Comparison of ENCODE assay signal across 9 mouse cellular contexts in the genomic region with DNA sequence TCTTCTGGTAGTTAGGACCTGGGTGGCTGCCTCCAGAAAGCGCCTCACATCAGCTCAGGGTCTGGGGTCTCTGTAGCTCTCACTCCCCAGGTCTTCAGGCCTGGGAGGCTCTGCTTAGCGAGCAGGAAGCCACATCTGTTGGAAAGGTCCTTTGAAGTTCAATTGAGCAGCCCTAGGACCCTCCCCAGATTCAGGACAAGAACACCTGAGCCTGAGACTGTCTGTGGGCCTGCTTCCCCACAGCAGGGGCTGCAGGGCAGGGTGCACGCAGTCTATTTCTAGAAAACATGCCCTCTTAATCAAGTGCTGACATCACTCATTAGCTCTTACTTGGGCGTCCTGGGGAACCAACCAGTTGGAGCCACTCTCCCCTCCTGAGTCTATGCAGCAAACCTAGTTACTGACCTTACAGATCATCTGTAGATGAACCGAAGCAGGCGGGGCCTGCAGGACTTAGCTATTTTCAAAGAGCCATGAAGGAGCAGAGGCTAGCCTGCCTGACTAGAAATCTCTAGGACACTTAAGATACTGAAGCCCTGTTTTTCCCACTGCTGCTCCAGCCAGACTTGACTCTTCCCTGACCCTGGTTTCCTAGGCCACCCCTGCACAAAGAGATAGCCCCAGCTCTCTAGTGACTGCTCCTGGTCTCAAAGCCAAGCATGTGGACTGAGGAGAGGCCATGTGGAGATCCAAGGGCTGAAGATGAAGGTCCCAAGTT. TPM values are rescaled to one million over a fixed set of nuclear protein-coding genes. Genes with fewer than 3 reads are reported as not detected.
DNase-seq lines count a peak whose midpoint lies in the region; ATAC-seq lines count a peak whose summit lies in the region.
"Had no signal": no experiment of that assay in that cellular context is flagged by ENCODE, and none has a peak within 500 bp of the region (broad histone marks: within the 10 kb centered on the region; RNA-seq: fewer than 3 reads in every experiment).

No protein-coding gene starts in this region.

- H3K4me1 ChIP-seq in heart, embryonic 16.5 days (ENCODE audit: control insufficient read depth, insufficient read depth, low read length), result peaks cover 27% of the 10 kb centered on the region
- peaks cover 30% of the 10 kb centered on the region for H3K4me1 ChIP-seq in intestine, embryonic 14.5 days (replicated peaks; ENCODE audit: control insufficient read depth, insufficient read depth, low read length)
- peaks cover 49% of the 10 kb centered on the region for H3K4me1 ChIP-seq in kidney, embryonic 14.5 days (ENCODE audit: control insufficient read depth, insufficient read depth, low read length)
- peaks cover 92% of the 10 kb centered on the region for H3K4me1 ChIP-seq in liver, embryonic 15.5 days (replicated peaks)

- no peak for DNase-seq in heart, postnatal 25 days (ENCODE audit: low spot score)
- no peak for DNase-seq in intestine, embryonic 14.5 days (ENCODE audit: low spot score)
- no peak for DNase-seq in frontal cortex, postnatal 14 days (ENCODE audit: low spot score in 2 of 2)
- DNase-seq in adrenal gland, postnatal 10 days, result no peak
- no peak for DNase-seq in c-Kit-positive CD71-positive TER-119-positive erythroid progenitor cells, embryonic 14.5 days (ENCODE audit: low spot score)
- DNase-seq: layer of hippocampus, adult 9-11 months had no signal

- H3K27me3 ChIP-seq in heart, embryonic 16.5 days (ENCODE audit: control insufficient read depth, insufficient read depth, low read length), result no peaks in the 10 kb centered on the region
- no peaks in the 10 kb centered on the region for H3K27me3 ChIP-seq in intestine, embryonic 14.5 days (replicated peaks; ENCODE audit: control insufficient read depth, insufficient read depth, low read length)
- H3K27me3 ChIP-seq in kidney, embryonic 14.5 days (ENCODE audit: control insufficient read depth, insufficient read depth, low read length), result no peaks in the 10 kb centered on the region
- no peaks in the 10 kb centered on the region for H3K27me3 ChIP-seq in liver, embryonic 15.5 days

- ATAC-seq in heart, embryonic 16.5 days (replicated peaks; ENCODE audit: extremely low read depth, insufficient read depth, low FRiP score), result no peak
- no peak for ATAC-seq in intestine, embryonic 14.5 days (replicated peaks; ENCODE audit: low FRiP score, low TSS enrichment, low read depth)
- no peak for ATAC-seq in kidney, embryonic 14.5 days (ENCODE audit: low FRiP score, low TSS enrichment)
- ATAC-seq in liver, embryonic 15.5 days (ENCODE audit: insufficient read depth), result no peak

- 0 out of 2 replicates have a peak overlapping the region, but pooled peaks have one; percentile 13 for H3K9ac ChIP-seq in heart, embryonic 16.5 days (ENCODE audit: low read length)
- peak overlapping the region; percentile 31; the same call in 1 of the 2 replicates for H3K9ac ChIP-seq in intestine, embryonic 14.5 days (ENCODE audit: low read length)
- no peak overlapping the region; the same call in 1 of the 2 replicates for H3K9ac ChIP-seq in kidney, embryonic 14.5 days (ENCODE audit: low read depth, low read length)
- H3K9ac ChIP-seq in liver, embryonic 15.5 days, result no peak overlapping the region

- peak overlapping the region; percentile 30 for H3K27ac ChIP-seq in heart, embryonic 16.5 days (ENCODE audit: low read length)
- peak overlapping the region; percentile 93 for H3K27ac ChIP-seq in intestine, embryonic 14.5 days (ENCODE audit: low read depth)
- peak overlapping the region; percentile 93 for H3K27ac ChIP-seq in kidney, embryonic 14.5 days (ENCODE audit: low read depth, low read length)
- peak overlapping the region; percentile 75 for H3K27ac ChIP-seq in liver, embryonic 15.5 days (replicated peaks)

- H3K4me3 ChIP-seq in heart, embryonic 16.5 days (ENCODE audit: low read length), result no peak overlapping the region
- H3K4me3 ChIP-seq in intestine, embryonic 14.5 days (ENCODE audit: low read depth, low read length), result no peak overlapping the region
- H3K4me3 ChIP-seq in kidney, embryonic 14.5 days (ENCODE audit: low read length), result no peak overlapping the region
- no peak overlapping the region for H3K4me3 ChIP-seq in liver, embryonic 15.5 days (replicated peaks)

- 52% methylated on average over 6 of the region's 6 CpGs for WGBS in heart, embryonic 16.5 days
- 53% methylated on average over 6 of the region's 6 CpGs for WGBS in intestine, embryonic 14.5 days
- WGBS in kidney, embryonic 14.5 days, result 62% methylated on average over 6 of the region's 6 CpGs
- 65% methylated on average over 6 of the region's 6 CpGs for WGBS in liver, embryonic 15.5 days (ENCODE audit: insufficient replicate concordance)

- H3K36me3 ChIP-seq in heart, embryonic 16.5 days (ENCODE audit: control insufficient read depth, insufficient read depth), result no peaks in the 10 kb centered on the region
- H3K36me3 ChIP-seq in intestine, embryonic 14.5 days (ENCODE audit: control insufficient read depth, insufficient read depth, low read length), result no peaks in the 10 kb centered on the region
- no peaks in the 10 kb centered on the region for H3K36me3 ChIP-seq in kidney, embryonic 14.5 days (ENCODE audit: control insufficient read depth, insufficient read depth, low read length)
- H3K36me3 ChIP-seq in liver, embryonic 15.5 days (replicated peaks), result no peaks in the 10 kb centered on the region

- H3K9me3 ChIP-seq in heart, embryonic 16.5 days (replicated peaks; ENCODE audit: control insufficient read depth, low read length), result no peaks in the 10 kb centered on the region
- no peaks in the 10 kb centered on the region for H3K9me3 ChIP-seq in intestine, embryonic 14.5 days (ENCODE audit: control insufficient read depth, low read length)
- H3K9me3 ChIP-seq in kidney, embryonic 14.5 days (ENCODE audit: control insufficient read depth, low read length), result no peaks in the 10 kb centered on the region
- H3K9me3 ChIP-seq in liver, embryonic 15.5 days (replicated peaks), result no peaks in the 10 kb centered on the region

- intact Hi-C loops in heart, postnatal 25 days (cut with DNase I), result no loop called here

- no peak overlapping the region for H3K4me2 ChIP-seq in heart, embryonic 16.5 days (ENCODE audit: low read depth, low read length)
- peak overlapping the region; percentile 28 for H3K4me2 ChIP-seq in intestine, embryonic 14.5 days (ENCODE audit: low read length)
- H3K4me2 ChIP-seq in kidney, embryonic 14.5 days (replicated peaks; ENCODE audit: low read depth, low read length), result no peak overlapping the region
- no peak overlapping the region for H3K4me2 ChIP-seq in liver, embryonic 15.5 days

RNA-seq across cellular contexts. Expression of a gene that starts 29.8 kb away (rescaled TPM):
- polyA plus RNA-seq in heart, embryonic 16.5 days (2015; fragmentation: Nextera tagmentation; extraction: Ambion mirVana), result 5.9 and 7.7 TPM in 2 replicates
- total RNA-seq in heart, postnatal 25 days (2021), result 10 to 100 TPM; 23.3 to 31.3 TPM
- polyA plus RNA-seq in intestine, embryonic 14.5 days (2014; fragmentation: Nextera tagmentation; extraction: Ambion mirVana), result 35.1 and 36.5 TPM in 2 replicates
- polyA plus RNA-seq in kidney, embryonic 14.5 days (2014; fragmentation: Nextera tagmentation; extraction: Ambion mirVana), result 22.5 and 24.3 TPM in 2 replicates
- polyA plus RNA-seq in liver, embryonic 15.5 days (2015; fragmentation: Nextera tagmentation; extraction: Ambion mirVana), result 6.8 and 7.4 TPM in 2 replicates
- total RNA-seq in adrenal gland, postnatal 10 days (2021), result 100 to 1,000 TPM in 1 of 2 experiments, 10 to 100 TPM in 1; 67.0 to 122 TPM

Comparison
In these comparisons a context has a peak if more than half of its experiments do, and no peak if none do; other contexts are left out.
1. H3K27ac ChIP-seq: peak in every context shown above with its lines; median percentile 93 in intestine, embryonic 14.5 days; 93 in kidney, embryonic 14.5 days; 75 in liver, embryonic 15.5 days; 30 in heart, embryonic 16.5 days.
2. H3K9ac ChIP-seq: peak in heart, embryonic 16.5 days (single experiment) and intestine, embryonic 14.5 days (single experiment); none in kidney, embryonic 14.5 days (single experiment) and liver, embryonic 15.5 days (single experiment).